Mouse (Mus musculus) embryonic facial prominence, embryonic 10.5 days (tissue): ENCODE data around the gene Sema4c. TPM values are rescaled to one million over a fixed set of nuclear protein-coding genes. Genes with fewer than 3 reads are reported as not detected.

Experiments used
- microRNA-seq: library from miRNA; unstranded; fragments of <30 nt; microRNA quantifications from one replicate; pipeline ENCODE4, GENCODE M21; 2017
- polyA plus RNA-seq: library from polyadenylated mRNA; unstranded; fragments of >200 nt; fragmentation: Nextera tagmentation; extraction: Ambion mirVana; gene quantifications from 2 replicates; pipeline ENCODE4 v1.2.1, GENCODE M21; 2016

The Sema4c gene
- polyA plus RNA-seq, 1 experiment from 2014 or later = 25.9 TPM

Small RNA genes lying within 50 kb of the gene (microRNA-seq; reads per million reads assigned to microRNA genes)
- gene Gm47280 = not detected

Other genes with a start within 250 kb of the Sema4c start
- 50.9 and 52.1 TPM in 2 replicates for gene Kansl3, start 189.2 kb downstream of the Sema4c start, polyA plus RNA-seq
- gene Fer1l5, start 186.1 kb downstream of the Sema4c start, polyA plus RNA-seq = 1.2 and 1.7 TPM in 2 replicates
- 58.4 and 62.9 TPM in 2 replicates for gene Lman2l, start 113.1 kb downstream of the Sema4c start, polyA plus RNA-seq
- 16.2 and 16.4 TPM in 2 replicates for gene Cnnm4, start 86.7 kb downstream of the Sema4c start, polyA plus RNA-seq
- 3.5 and 3.6 TPM in 2 replicates for gene Cnnm3, start 46.5 kb downstream of the Sema4c start, polyA plus RNA-seq
- gene Ankrd23, start 21.5 kb downstream of the Sema4c start, polyA plus RNA-seq = 15.5 and 16.6 TPM in 2 replicates
- 0.54 TPM in 1 of 2 replicates, not detected in the other for gene Gm42417, start 18.9 kb downstream of the Sema4c start, polyA plus RNA-seq
- 18.9 and 20.3 TPM in 2 replicates for gene Ankrd39, start 10.9 kb downstream of the Sema4c start, polyA plus RNA-seq
- 0.57 and 0.65 TPM in 2 replicates for gene Fam178b, start 124.8 kb upstream of the Sema4c start, polyA plus RNA-seq
- gene Cox5b, start 133.1 kb upstream of the Sema4c start, polyA plus RNA-seq = 515 and 522 TPM in 2 replicates
- gene 4933424G06Rik, start 151.8 kb upstream of the Sema4c start, polyA plus RNA-seq = not detected in 2 replicates
- 137 and 141 TPM in 2 replicates for gene Actr1b, start 156.1 kb upstream of the Sema4c start, polyA plus RNA-seq
- gene Zap70, start 203.4 kb upstream of the Sema4c start, polyA plus RNA-seq = 0.24 and 0.31 TPM in 2 replicates